Mouse (Mus musculus) erythroblast, embryonic 14.5 days (primary cell): Measurements from ENCODE around the gene Tm4sf4. TPM values are rescaled to one million over a fixed set of nuclear protein-coding genes. Genes with fewer than 3 reads are reported as not detected.

Experiments
- H3K27me3 ChIP-seq: 2 replicates; pipeline ENCODE4 v1.6.1; 2012; ENCODE audit warnings: inconsistent platforms; ENCODE audit not compliant: control insufficient read depth
- H3K36me3 ChIP-seq: 2 replicates; pipeline ENCODE4 v1.6.1; 2012; ENCODE audit warnings: mild to moderate bottlenecking, inconsistent platforms; ENCODE audit not compliant: control insufficient read depth
- H3K4me1 ChIP-seq: 2 replicates; pipeline ENCODE4 v1.6.1; 2012; ENCODE audit warnings: inconsistent platforms; ENCODE audit not compliant: control insufficient read depth
- H3K4me3 ChIP-seq: replicated peaks from 2 replicates; pipeline ENCODE3; 2012; ENCODE audit warnings: moderate library complexity, mild to moderate bottlenecking, inconsistent platforms
- H3K9me3 ChIP-seq: 2 replicates; pipeline ENCODE4 v1.6.1; 2012; ENCODE audit warnings: low read length, inconsistent platforms, mixed read lengths; ENCODE audit not compliant: control insufficient read depth
- GATA1 ChIP-seq: IDR thresholded peaks from 2 replicates; pipeline ENCODE4 v1.6.1; 2012; ENCODE audit warnings: low read length, inconsistent platforms, mixed read lengths
- TAL1 ChIP-seq: IDR thresholded peaks from 3 replicates; pipeline ENCODE4 v1.6.1; 2012; ENCODE audit warnings: low read length, inconsistent platforms, mixed read lengths
- polyA plus RNA-seq: library from polyadenylated mRNA; stranded (reverse); fragments of >175 nt; gene quantifications from 2 replicates; pipeline ENCODE4 v1.2.3, GENCODE M21; 2012

Gene Tm4sf4
- polyA plus RNA-seq, 1 experiment = not detected

DNA sequence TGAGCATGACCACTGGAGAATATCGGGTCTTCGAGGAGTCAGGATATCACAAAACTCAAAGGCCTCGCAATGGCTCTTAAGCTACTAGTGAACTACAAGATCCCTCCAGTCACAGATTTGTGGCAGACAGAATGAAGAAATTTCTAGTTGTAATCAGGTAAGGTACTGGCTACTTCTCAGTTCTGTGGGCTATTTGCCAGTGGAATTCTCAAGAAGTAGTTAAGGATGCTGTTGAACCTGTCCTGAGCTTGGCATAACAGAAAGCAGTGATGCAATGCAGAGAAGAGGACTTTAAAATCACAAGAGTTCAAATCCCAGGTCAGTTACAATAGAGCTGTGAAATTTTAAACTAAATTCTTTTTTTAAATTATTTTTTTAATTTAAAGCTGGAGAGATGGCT lies 44.2 kb downstream of the Tm4sf4 start:
- no peak overlapping the region for H3K4me3 ChIP-seq
- no peaks in the 10 kb centered on the region for H3K9me3 ChIP-seq
- H3K36me3 ChIP-seq = no peaks in the 10 kb centered on the region
- TF ChIP-seq GATA1 = no peak
- no peak for TF ChIP-seq TAL1
- no peaks in the 10 kb centered on the region for H3K27me3 ChIP-seq
- H3K4me1 ChIP-seq = no peaks in the 10 kb centered on the region

DNA sequence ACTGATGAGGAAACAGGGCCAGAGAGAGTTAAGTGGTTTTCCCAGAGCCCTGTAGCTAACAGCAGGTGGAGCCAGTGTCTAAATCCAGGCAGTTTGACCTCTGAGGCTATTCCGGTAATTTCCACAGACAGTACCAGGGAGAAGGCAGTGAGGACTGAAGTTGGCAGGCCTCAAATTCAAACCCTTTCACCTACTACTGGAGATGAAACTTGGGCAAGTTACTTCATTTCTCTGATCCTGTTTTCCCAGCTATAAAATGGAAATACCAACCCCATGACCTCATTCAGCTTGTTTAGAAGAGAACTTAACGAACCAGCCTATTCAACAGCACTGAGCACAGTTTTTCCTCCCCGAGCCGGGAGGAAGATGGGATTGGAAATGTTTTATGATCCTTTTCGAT lies 45.2 kb downstream of the Tm4sf4 start:
- Histone ChIP-seq H3K4me1 (no peaks in the 10 kb centered on the region), H3K9me3 (no peaks in the 10 kb centered on the region), H3K27me3 (no peaks in the 10 kb centered on the region), H3K36me3 (no peaks in the 10 kb centered on the region), H3K4me3 (no peak overlapping the region)
- no peak for TF ChIP-seq GATA1
- TF ChIP-seq TAL1 = no peak

DNA sequence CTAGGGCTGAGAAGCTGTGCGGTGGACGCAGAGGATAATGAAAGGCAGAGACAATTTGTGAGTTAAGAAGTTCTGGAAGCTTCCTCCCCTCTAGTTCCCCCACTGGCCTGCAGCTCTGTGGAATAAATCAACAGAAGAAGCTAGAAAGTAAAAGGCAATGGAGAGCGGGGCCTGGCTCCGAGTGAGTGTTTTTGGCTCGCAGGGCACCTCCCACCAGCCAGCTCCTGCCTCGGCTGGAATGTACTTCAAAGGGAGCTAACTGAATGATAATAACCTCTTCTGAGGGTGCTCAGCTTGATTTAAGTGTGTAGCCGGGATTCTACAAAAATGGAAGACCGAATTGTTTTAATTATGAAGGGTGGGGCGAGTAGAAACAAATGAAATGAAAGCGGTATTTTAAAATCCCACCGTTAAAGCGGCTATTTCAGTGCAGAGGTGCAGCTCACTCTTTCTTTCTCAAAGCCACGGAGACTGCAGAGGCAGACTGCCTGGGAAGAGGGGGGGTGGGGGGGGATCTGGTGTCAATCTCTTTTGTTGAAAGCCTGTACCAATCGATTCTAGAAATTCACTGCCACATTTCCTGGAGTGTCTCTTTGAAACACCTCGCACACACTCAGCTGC lies 46.0 kb downstream of the Tm4sf4 start:
- H3K27me3 ChIP-seq = no peaks in the 10 kb centered on the region
- H3K4me3 ChIP-seq = no peak overlapping the region
- H3K9me3 ChIP-seq = no peaks in the 10 kb centered on the region
- TF ChIP-seq TAL1 = no peak
- no peak for TF ChIP-seq GATA1
- no peaks in the 10 kb centered on the region for H3K36me3 ChIP-seq
- H3K4me1 ChIP-seq = no peaks in the 10 kb centered on the region

DNA sequence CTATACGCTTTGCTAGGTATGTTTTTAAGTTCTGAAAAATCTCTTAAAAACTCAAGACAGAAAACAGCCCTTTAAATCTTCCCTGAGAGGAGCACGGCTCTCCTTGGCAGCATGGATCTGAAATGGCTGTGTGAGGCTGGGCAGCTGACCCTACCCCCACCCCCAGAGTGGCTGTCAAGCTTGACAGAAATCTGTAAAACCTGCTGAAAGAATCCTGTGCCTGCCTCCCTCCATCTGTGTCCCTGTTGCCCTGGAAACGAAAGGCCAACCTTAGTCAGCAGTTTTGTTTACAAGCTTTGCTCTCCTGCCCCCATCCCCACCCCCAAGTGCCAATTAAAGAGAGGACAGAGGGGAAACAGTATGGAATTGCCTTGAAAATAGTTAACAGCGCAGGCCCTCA lies 47.3 kb downstream of the Tm4sf4 start:
- no peaks in the 10 kb centered on the region for H3K9me3 ChIP-seq
- no peaks in the 10 kb centered on the region for H3K4me1 ChIP-seq
- H3K36me3 ChIP-seq = no peaks in the 10 kb centered on the region
- no peak for TF ChIP-seq TAL1
- TF ChIP-seq GATA1 = no peak
- no peak overlapping the region for H3K4me3 ChIP-seq
- H3K27me3 ChIP-seq = no peaks in the 10 kb centered on the region

DNA sequence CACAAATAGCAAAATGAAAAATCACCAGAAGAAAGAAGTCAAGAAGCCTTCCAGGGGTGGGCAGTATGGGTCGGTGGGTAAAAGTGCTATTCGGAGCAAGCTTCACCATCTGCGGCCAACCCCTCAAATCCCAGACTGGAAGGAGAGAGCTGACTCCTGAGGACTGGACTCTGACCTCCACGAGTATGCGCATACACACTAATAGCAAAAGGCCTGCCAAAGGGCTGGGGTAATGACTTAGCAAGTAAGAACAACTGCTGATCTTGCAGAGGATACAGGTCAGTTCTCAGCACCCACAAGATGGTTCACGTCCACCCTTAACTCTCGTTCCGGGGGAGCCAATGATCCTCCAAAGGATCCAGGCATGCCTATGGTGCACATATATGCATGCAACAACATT lies 49.3 kb downstream of the Tm4sf4 start:
- Histone ChIP-seq H3K9me3 (no peaks in the 10 kb centered on the region), H3K27me3 (no peaks in the 10 kb centered on the region), H3K36me3 (no peaks in the 10 kb centered on the region), H3K4me3 (no peak overlapping the region), H3K4me1 (no peaks in the 10 kb centered on the region)
- TF ChIP-seq GATA1 (no peak), TAL1 (no peak)

DNA sequence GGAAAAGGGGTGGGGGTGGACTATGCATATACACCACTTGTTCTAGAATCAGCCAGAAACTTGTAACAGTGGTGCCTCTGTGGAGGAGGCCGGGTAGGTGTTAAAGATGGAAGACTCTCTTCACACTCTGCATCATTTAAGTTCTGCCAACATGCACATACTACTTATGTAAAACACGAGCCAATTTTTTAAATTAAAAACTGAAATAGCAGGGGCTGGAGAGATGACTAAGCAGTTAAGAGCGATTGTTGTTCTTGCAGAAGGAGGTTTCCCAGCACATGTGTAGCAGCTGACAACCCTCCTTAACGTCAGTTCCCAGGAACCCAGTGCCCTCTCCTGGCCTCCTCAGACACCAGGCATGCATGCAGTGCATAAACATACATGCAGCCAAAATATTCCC lies 55.5 kb downstream of the Tm4sf4 start:
- Histone ChIP-seq H3K4me3 (no peak overlapping the region), H3K4me1 (no peaks in the 10 kb centered on the region), H3K27me3 (no peaks in the 10 kb centered on the region), H3K9me3 (no peaks in the 10 kb centered on the region), H3K36me3 (no peaks in the 10 kb centered on the region)
- no peak for TF ChIP-seq GATA1
- TF ChIP-seq TAL1 = no peak

DNA sequence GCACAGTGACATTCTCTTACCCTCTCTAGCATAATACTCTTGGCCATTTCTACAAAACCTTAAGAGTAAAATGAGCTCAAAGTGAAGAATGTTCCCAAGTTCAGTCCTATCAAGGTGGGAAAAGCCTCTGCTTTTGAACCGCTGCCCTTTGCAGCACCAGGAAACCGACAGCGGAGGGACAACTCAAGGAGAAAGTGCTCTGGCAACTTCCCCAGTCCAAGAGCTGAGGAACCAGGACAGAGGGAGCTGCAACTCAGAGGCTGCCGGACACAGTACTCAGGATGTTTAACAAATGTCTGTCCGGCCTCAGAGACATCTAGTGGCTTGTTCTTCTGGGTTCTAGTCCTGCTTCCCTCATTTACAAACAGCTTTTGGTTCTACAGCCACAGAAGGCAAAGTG lies 56.9 kb downstream of the Tm4sf4 start:
- Histone ChIP-seq H3K4me1 (no peaks in the 10 kb centered on the region), H3K36me3 (no peaks in the 10 kb centered on the region), H3K27me3 (no peaks in the 10 kb centered on the region), H3K4me3 (no peak overlapping the region), H3K9me3 (no peaks in the 10 kb centered on the region)
- TF ChIP-seq GATA1 (no peak), TAL1 (no peak)

DNA sequence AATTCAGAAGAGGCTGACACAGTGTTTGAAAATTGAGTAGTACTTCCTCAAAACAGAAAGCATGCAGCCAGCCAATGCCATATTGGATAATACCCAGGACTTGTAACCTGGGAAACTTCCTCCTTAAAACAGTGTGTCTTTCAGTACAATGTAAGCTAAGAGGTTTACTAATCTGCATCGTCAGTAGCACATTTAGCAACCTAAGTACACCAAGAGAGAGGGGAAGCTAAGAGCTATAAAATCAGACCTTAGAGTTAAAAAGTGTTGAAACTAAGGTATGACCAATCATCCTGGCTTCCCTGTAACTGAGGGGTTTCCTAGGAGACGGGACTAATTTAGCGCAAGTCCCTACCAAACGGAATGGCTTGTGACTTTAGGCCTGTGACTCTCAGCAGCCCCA lies 61.0 kb downstream of the Tm4sf4 start:
- H3K9me3 ChIP-seq = no peaks in the 10 kb centered on the region
- TF ChIP-seq TAL1 = no peak
- H3K36me3 ChIP-seq = no peaks in the 10 kb centered on the region
- H3K4me3 ChIP-seq = no peak overlapping the region
- H3K27me3 ChIP-seq = no peaks in the 10 kb centered on the region
- no peaks in the 10 kb centered on the region for H3K4me1 ChIP-seq

DNA sequence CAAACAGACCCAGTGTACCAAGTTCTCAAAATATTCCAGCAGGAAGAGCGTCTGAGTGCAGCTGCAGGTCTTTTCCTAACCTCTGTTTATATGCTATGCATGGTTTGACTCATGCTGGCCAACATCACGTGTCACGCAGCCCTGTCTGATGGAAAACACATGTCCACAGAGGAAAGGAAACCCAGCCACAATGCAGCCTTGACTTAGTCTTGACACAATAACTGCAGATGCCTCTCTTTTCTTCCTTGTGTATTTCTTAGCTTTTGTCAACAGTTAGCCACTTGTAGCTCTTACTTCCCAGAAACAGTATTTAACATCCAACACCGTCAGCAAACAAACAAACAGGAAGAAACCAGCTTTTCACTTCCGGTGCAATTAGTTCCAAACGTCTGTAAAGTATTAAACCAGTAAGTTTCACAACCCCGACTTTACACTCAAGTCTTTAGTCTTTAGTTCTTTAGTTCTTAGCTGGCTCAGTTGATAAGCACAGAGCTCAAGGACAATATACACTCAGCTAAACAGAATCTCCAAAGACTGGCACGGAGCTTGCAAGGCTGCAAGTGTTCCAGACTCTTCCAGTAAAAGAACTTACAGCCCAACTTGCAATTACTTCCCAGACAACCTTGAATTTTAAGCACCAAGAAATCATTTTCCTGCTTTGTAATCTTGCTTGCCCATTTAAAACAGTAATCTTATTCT lies 62.5 kb downstream of the Tm4sf4 start:
- H3K36me3 ChIP-seq = no peaks in the 10 kb centered on the region
- H3K4me3 ChIP-seq = no peak overlapping the region
- no peaks in the 10 kb centered on the region for H3K27me3 ChIP-seq
- TF ChIP-seq GATA1 = no peak
- TF ChIP-seq TAL1 = no peak
- H3K9me3 ChIP-seq = no peaks in the 10 kb centered on the region
- H3K4me1 ChIP-seq = no peaks in the 10 kb centered on the region

Other genes starting within 250 kb of the Tm4sf4 start
- gene Tm4sf1, start 123.3 kb upstream of the Tm4sf4 start, polyA plus RNA-seq = not detected in 2 replicates
- not detected in 2 replicates for gene Wwtr1, start 150.6 kb downstream of the Tm4sf4 start, polyA plus RNA-seq
- gene Commd2, start 226.4 kb downstream of the Tm4sf4 start, polyA plus RNA-seq = 1.2 and 2.6 TPM in 2 replicates